Mouse (Mus musculus) stomach, embryonic 15.5 days (tissue): ENCODE data around the gene Krt42. TPM values are rescaled to one million over a fixed set of nuclear protein-coding genes. Genes with fewer than 3 reads are reported as not detected.
"Not testable (repeated sequence)": the region's sequence is repeated elsewhere in the genome, so short reads cannot be mapped to it uniquely, and the experiment has no call there.

ENCODE experiments used
- ATAC-seq: fragments of 200-750 bp; cut with Nextera tagmentation; 2 replicates; pipeline ENCODE4 v1.8.0; 2017; ENCODE audit warnings: low read depth, moderate number of reproducible peaks, moderate TSS enrichment; ENCODE audit not compliant: insufficient read depth, low FRiP score
- H3K27ac ChIP-seq: fragments of 300-500 bp; sonication (generic); 2 replicates; pipeline ENCODE4 v1.5.1; 2015; ENCODE audit warnings: mild to moderate bottlenecking, inconsistent platforms
- H3K27me3 ChIP-seq: fragments of 300-500 bp; sonication (generic); replicated peaks from 2 replicates; pipeline ENCODE4 v1.6.1; 2015; ENCODE audit warnings: inconsistent platforms
- H3K36me3 ChIP-seq: fragments of 300-500 bp; sonication (generic); 2 replicates; pipeline ENCODE4 v1.6.1; 2015; ENCODE audit warnings: inconsistent platforms
- H3K4me1 ChIP-seq: fragments of 300-500 bp; sonication (generic); 2 replicates; pipeline ENCODE4 v1.6.1; 2015; ENCODE audit warnings: inconsistent platforms
- H3K4me2 ChIP-seq: fragments of 300-500 bp; sonication (generic); 2 replicates; pipeline ENCODE4 v1.6.1; 2015; ENCODE audit warnings: mild to moderate bottlenecking, inconsistent platforms
- H3K4me3 ChIP-seq: fragments of 300-500 bp; sonication (generic); replicated peaks from 2 replicates; pipeline ENCODE4 v1.5.1; 2015; ENCODE audit warnings: inconsistent platforms
- H3K9ac ChIP-seq: fragments of 300-500 bp; sonication (generic); 2 replicates; pipeline ENCODE4 v1.6.1; 2015; ENCODE audit warnings: inconsistent platforms
- H3K9me3 ChIP-seq: fragments of 300-500 bp; sonication (generic); 2 replicates; pipeline ENCODE4 v1.6.1; 2016; ENCODE audit warnings: inconsistent platforms
- WGBS: fragments of 180-500 bp; shearing (Covaris S2); methylation state at CpG from one replicate; pipeline ENCODE4 v1.1.7; 2015; 5-methylcytosine and 5-hydroxymethylcytosine counted together
- polyA plus RNA-seq: library from polyadenylated mRNA; unstranded; fragments of >200 nt; fragmentation: Nextera tagmentation; extraction: Ambion mirVana; gene quantifications from 2 replicates; pipeline ENCODE4 v1.2.1, GENCODE M21; 2015

Gene Krt42
- polyA plus RNA-seq: not detected in 2 replicates

- Histone ChIP-seq H3K27me3 (no peaks in the 10 kb centered on the region), H3K4me1 (no peaks in the 10 kb centered on the region), H3K9me3 (no peaks in the 10 kb centered on the region), H3K4me2 (no peak within 1 kb of the TSS), H3K9ac (no peak within 1 kb of the TSS), H3K4me3 (no peak within 1 kb of the TSS), H3K36me3 (no peaks in the 10 kb centered on the region), H3K27ac (no peak within 1 kb of the TSS)
- 83% methylated on average over 7 of the region's 7 CpGs for WGBS
- ATAC-seq: no peak
Observed at GRCm38 (mm10) chr11:100269821-100270332, at the start of gene Krt42. TSS of gene Krt42 (minus strand) at chr11:100269871.

- Histone ChIP-seq H3K4me2 (peak overlapping the region; percentile 64), H3K4me3 (peak overlapping the region; percentile 44), H3K27me3 (no peaks in the 10 kb centered on the region), H3K4me1 (0 out of 2 replicates have a peak, but pooled peaks cover 5% of the 10 kb centered on the region), H3K9me3 (no peaks in the 10 kb centered on the region), H3K36me3 (peaks cover 15% of the 10 kb centered on the region), H3K27ac (peak overlapping the region; percentile 75; the same call in 1 of the 2 replicates), H3K9ac (peak overlapping the region; percentile 22; the same call in 1 of the 2 replicates)
- WGBS: 83% methylated on average over 10 of the region's 10 CpGs
- no peak for ATAC-seq
Observed at GRCm38 (mm10) chr11:100318529-100319451, 49.1 kb upstream of the Krt42 start.

GRCm38 (mm10) chr11:100317826-100318380, 48.2 kb upstream of the Krt42 start:
- Histone ChIP-seq H3K4me2 (no peak overlapping the region), H3K9me3 (no peaks in the 10 kb centered on the region), H3K27me3 (no peaks in the 10 kb centered on the region), H3K27ac (no peak overlapping the region), H3K4me1 (0 out of 2 replicates have a peak, but pooled peaks cover 5% of the 10 kb centered on the region), H3K36me3 (peaks cover 15% of the 10 kb centered on the region), H3K9ac (no peak overlapping the region), H3K4me3 (no peak overlapping the region)
- ATAC-seq: no peak
- 44% methylated on average over 6 of the region's 6 CpGs for WGBS

GRCm38 (mm10) chr11:100315439-100315838, 45.8 kb upstream of the Krt42 start:
- Histone ChIP-seq H3K4me2 (no peak overlapping the region), H3K4me3 (no peak overlapping the region), H3K4me1 (0 out of 2 replicates have a peak, but pooled peaks cover 3% of the 10 kb centered on the region), H3K27ac (no peak overlapping the region), H3K27me3 (no peaks in the 10 kb centered on the region), H3K9me3 (no peaks in the 10 kb centered on the region), H3K36me3 (no peaks in the 10 kb centered on the region), H3K9ac (no peak overlapping the region)
- WGBS: 91% methylated on average over 5 of the region's 5 CpGs
- no peak for ATAC-seq

GRCm38 (mm10) chr11:100313424-100313823, 43.8 kb upstream of the Krt42 start:
- H3K4me2 ChIP-seq: no peak overlapping the region
- no peak overlapping the region for H3K27ac ChIP-seq
- H3K36me3 ChIP-seq: no peaks in the 10 kb centered on the region
- H3K9me3 ChIP-seq: no peaks in the 10 kb centered on the region
- H3K9ac ChIP-seq: no peak overlapping the region
- no peaks in the 10 kb centered on the region for H3K27me3 ChIP-seq
- no peak overlapping the region for H3K4me3 ChIP-seq
- no peak for ATAC-seq
- H3K4me1 ChIP-seq: no peaks in the 10 kb centered on the region
- WGBS: 87% methylated on average over 6 of the region's 6 CpGs

- 32% methylated on average over 5 of the region's 5 CpGs for WGBS
- ATAC-seq: no peak
Observed at GRCm38 (mm10) chr11:100312096-100312679, 42.5 kb upstream of the Krt42 start.

GRCm38 (mm10) chr11:100311656-100312055, 42.0 kb upstream of the Krt42 start:
- Histone ChIP-seq H3K27me3 (no peaks in the 10 kb centered on the region), H3K4me2 (no peak overlapping the region)
- 55% methylated on average over 1 of the region's 1 CpGs for WGBS

More at GRCm38 (mm10) chr11:100312096-100312679, 42.5 kb upstream of the Krt42 start:
- no peaks in the 10 kb centered on the region for H3K4me1 ChIP-seq
- no peaks in the 10 kb centered on the region for H3K36me3 ChIP-seq
- no peak overlapping the region for H3K9ac ChIP-seq
- no peaks in the 10 kb centered on the region for H3K9me3 ChIP-seq
- no peak overlapping the region for H3K4me2 ChIP-seq
- no peak overlapping the region for H3K27ac ChIP-seq
- H3K4me3 ChIP-seq: no peak overlapping the region
- H3K27me3 ChIP-seq: no peaks in the 10 kb centered on the region

GRCm38 (mm10) chr11:100308672-100309071, 39.0 kb upstream of the Krt42 start:
- H3K4me3 ChIP-seq, ATAC-seq, H3K27me3 ChIP-seq: not testable (repeated sequence)

More at GRCm38 (mm10) chr11:100311656-100312055, 42.0 kb upstream of the Krt42 start:
- Histone ChIP-seq H3K4me1 (no peaks in the 10 kb centered on the region), H3K4me3 (no peak overlapping the region), H3K9ac (no peak overlapping the region), H3K27ac (no peak overlapping the region), H3K36me3 (no peaks in the 10 kb centered on the region), H3K9me3 (no peaks in the 10 kb centered on the region)
- ATAC-seq: no peak

GRCm38 (mm10) chr11:100307900-100308299, 38.2 kb upstream of the Krt42 start:
- Histone ChIP-seq H3K9me3 (no peaks in the 10 kb centered on the region), H3K27me3 (no peaks in the 10 kb centered on the region), H3K9ac (no peak overlapping the region), H3K36me3 (no peaks in the 10 kb centered on the region), H3K4me2 (no peak overlapping the region), H3K4me1 (no peaks in the 10 kb centered on the region), H3K4me3 (no peak overlapping the region), H3K27ac (no peak overlapping the region)
- no peak for ATAC-seq
- 81% methylated on average over 5 of the region's 5 CpGs for WGBS

More at GRCm38 (mm10) chr11:100308672-100309071, 39.0 kb upstream of the Krt42 start:
- H3K9ac ChIP-seq, H3K4me1 ChIP-seq, H3K27ac ChIP-seq, H3K4me2 ChIP-seq, H3K9me3 ChIP-seq, H3K36me3 ChIP-seq: not testable (repeated sequence)
- 79% methylated on average over 6 of the region's 6 CpGs for WGBS

GRCm38 (mm10) chr11:100301292-100301691, 31.6 kb upstream of the Krt42 start:
- no peaks in the 10 kb centered on the region for H3K27me3 ChIP-seq
- 80% methylated on average over 5 of the region's 5 CpGs for WGBS
- no peaks in the 10 kb centered on the region for H3K9me3 ChIP-seq
- no peaks in the 10 kb centered on the region for H3K36me3 ChIP-seq
- no peak overlapping the region for H3K4me3 ChIP-seq
- no peak for ATAC-seq
- no peak overlapping the region for H3K4me2 ChIP-seq
- H3K9ac ChIP-seq: no peak overlapping the region
- H3K4me1 ChIP-seq: peaks cover 6% of the 10 kb centered on the region; the same call in 1 of the 2 replicates
- no peak overlapping the region for H3K27ac ChIP-seq

- Histone ChIP-seq H3K27ac (no peak overlapping the region), H3K36me3 (no peaks in the 10 kb centered on the region), H3K4me3 (no peak overlapping the region), H3K4me1 (peaks cover 6% of the 10 kb centered on the region; the same call in 1 of the 2 replicates), H3K27me3 (no peaks in the 10 kb centered on the region), H3K9ac (no peak overlapping the region), H3K4me2 (no peak overlapping the region), H3K9me3 (no peaks in the 10 kb centered on the region)
- WGBS: 8% methylated on average over 5 of the region's 5 CpGs
- no peak for ATAC-seq
Observed at GRCm38 (mm10) chr11:100300293-100300692, 30.6 kb upstream of the Krt42 start.
